Mouse (Mus musculus): Measurements from ENCODE around the gene Dars2. TPM values are rescaled to one million over a fixed set of nuclear protein-coding genes. Genes with fewer than 3 reads are reported as not detected.

The Dars2 gene
- 21.3 and 35.2 TPM in 2 replicates for polyA plus RNA-seq (2015; fragmentation: Nextera tagmentation; extraction: Ambion mirVana)

DNA sequence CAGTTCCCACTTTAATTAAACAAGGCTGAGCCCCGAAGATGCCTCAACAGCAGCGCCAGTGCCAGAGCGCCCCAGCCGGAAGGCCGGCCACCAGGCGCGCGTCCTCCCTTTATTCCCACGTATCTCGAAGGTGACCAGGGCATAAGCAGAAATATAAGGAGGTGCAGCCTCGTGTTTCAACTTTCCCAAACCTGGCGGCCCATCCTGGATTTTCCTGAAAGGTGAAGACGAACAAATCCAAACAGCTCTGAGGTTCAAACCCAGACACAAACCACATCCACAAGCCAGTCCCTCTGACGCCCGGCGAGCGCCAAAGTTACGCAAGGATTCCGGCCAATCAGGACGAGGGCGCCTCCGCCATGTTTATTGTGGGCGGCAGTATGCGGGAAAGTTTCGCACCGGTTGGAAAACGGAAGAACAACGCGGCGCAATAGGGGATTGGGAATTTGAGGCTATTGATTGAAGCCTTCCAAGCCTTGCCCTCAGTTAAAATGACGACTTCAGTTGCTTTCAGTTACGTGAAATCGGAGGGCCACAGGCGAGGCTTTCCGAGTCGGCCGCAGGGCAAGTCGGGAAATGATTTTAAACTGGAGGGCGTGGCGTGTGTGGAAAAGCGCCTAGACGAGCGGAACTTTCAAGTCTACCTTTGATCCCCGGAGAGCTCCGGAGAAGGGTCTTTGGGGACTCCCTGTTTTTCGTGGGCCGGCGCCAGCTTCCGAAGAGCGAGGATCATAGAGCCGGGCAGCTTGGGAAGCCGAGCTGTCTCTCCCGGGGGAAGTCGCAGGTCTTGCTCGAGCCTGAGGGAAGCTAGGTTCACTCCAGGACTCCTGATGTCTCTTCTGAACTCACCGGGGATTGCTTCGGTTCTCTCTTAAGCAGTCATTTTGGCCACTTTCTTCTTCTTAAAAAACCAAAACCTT is at the start of gene Dars2, which contains the start of gene Cenpl:
Gene Dars2 (minus strand): TSS at position 307 of the 920 bp plus-strand sequence.
Gene Cenpl (plus strand): TSS at position 362 of the 920 bp plus-strand sequence.

DNA sequence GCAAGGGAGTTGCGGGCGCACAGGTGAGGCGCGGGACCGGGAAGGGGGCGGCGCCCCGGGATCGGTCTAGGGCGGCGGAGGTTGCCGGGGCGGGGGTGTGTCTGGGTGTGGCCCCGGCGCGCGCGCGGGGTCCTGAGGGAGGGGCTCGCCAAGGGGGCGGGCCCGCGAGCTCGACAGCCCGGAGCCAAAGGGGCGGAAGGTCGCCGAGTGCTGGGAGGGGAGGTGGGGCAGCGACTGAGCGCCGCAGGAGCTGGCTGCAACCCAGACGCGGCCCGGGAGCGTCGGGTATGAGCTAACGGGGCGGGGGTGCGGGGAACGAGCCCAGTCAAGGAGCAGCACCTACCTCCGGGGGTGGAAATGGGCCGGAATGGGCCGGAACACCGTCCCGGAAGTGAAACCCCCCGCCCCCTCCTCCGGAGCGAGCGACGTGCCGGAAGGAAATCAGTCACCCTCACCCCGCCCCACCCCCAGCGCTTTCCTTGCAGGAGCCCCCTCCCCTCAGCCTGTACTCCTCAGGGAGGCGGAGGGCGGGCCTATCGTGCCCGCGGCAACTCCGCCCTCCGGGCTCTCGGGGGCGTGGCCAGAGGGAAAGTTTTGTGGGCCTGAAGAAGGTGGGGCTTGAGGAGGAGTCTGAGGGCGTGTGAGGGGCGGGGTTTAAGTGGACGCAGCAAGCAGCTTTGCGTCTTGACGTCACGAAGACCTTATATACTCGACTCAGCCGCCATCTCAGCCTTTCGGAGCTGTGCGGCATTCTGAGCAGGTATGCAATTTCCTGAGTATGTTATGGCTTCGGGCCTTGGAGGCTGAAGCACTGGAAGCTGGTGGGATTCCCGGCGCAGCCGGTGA is 35.8 kb downstream of the Dars2 start, which contains the start of gene Zbtb37:
Gene Zbtb37 (minus strand): TSS at position 415 of the 846 bp plus-strand sequence.

Other genes with a start within 250 kb of the Dars2 start
- gene Rc3h1, start 164.2 kb downstream of the Dars2 start, polyA plus RNA-seq (2015; fragmentation: Nextera tagmentation; extraction: Ambion mirVana): 4.3 and 4.8 TPM in 2 replicates
- 51.1 and 80.0 TPM in 2 replicates for gene Serpinc1, start 92.1 kb downstream of the Dars2 start, polyA plus RNA-seq (2015; fragmentation: Nextera tagmentation; extraction: Ambion mirVana)
- 4.7 and 5.9 TPM in 2 replicates for gene Zbtb37, start 35.8 kb downstream of the Dars2 start, polyA plus RNA-seq (2015; fragmentation: Nextera tagmentation; extraction: Ambion mirVana)
- gene Cenpl, start 55 bp upstream of the Dars2 start, polyA plus RNA-seq (2015; fragmentation: Nextera tagmentation; extraction: Ambion mirVana): 12.2 and 12.8 TPM in 2 replicates
- 8.7 and 10.3 TPM in 2 replicates for gene Klhl20, start 60.9 kb upstream of the Dars2 start, polyA plus RNA-seq (2015; fragmentation: Nextera tagmentation; extraction: Ambion mirVana)
- gene Ankrd45, start 72.0 kb upstream of the Dars2 start, polyA plus RNA-seq (2015; fragmentation: Nextera tagmentation; extraction: Ambion mirVana): 2.5 and 3.6 TPM in 2 replicates
- 0.24 and 0.33 TPM in 2 replicates for gene Tex50, start 88.7 kb upstream of the Dars2 start, polyA plus RNA-seq (2015; fragmentation: Nextera tagmentation; extraction: Ambion mirVana)
- gene Prdx6, start 180.6 kb upstream of the Dars2 start, polyA plus RNA-seq (2015; fragmentation: Nextera tagmentation; extraction: Ambion mirVana): 326 and 725 TPM in 2 replicates

Measured in adrenal gland, postnatal 0 days (tissue).